Mouse (Mus musculus) lung, postnatal 0 days (tissue): ENCODE data around the gene Hoxd13.

Source experiments
- CTCF ChIP-seq: IDR thresholded peaks from 2 replicates; pipeline ENCODE4 v1.5.1; 2016; ENCODE audit warnings: antibody characterized with exemption, mild to moderate bottlenecking
- EP300 ChIP-seq: IDR thresholded peaks from 2 replicates; pipeline ENCODE4 v1.6.1; 2016; ENCODE audit warnings: antibody characterized with exemption, mild to moderate bottlenecking, control low read depth

DNA sequence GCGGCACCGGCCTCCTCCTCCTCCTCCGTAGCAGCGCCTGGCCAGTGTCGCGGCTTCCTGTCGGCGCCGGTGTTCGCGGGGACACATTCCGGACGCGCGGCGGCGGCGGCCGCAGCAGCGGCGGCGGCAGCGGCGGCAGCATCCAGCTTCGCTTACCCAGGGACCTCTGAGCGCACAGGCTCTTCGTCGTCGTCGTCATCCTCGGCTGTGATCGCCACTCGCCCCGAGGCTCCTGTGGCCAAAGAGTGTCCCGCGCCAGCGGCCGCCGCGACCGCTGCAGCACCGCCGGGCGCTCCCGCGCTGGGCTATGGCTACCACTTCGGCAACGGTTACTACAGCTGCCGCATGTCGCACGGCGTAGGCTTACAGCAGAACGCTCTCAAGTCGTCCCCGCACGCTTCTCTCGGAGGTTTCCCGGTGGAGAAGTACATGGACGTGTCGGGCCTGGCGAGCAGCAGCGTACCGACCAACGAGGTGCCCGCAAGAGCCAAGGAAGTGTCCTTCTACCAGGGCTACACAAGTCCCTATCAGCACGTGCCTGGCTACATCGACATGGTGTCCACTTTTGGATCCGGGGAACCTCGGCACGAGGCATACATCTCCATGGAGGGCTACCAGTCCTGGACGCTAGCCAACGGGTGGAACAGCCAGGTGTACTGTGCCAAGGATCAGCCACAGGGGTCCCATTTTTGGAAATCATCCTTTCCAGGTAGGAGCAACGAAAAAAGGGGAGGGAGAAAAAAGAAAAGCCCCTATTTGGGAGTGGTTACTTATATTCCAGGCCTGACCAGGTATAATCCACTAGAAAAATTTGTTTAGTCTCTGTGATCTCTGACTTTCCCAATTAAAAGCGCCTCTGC, 490 bp downstream of the Hoxd13 start:
- no peak for TF ChIP-seq CTCF
- no peak for TF ChIP-seq EP300
